Mouse (Mus musculus): ENCODE results near the gene Net1. TPM values are rescaled to one million over a fixed set of nuclear protein-coding genes. Genes with fewer than 3 reads are reported as not detected.

Net1 gene
- polyA plus RNA-seq, 1 experiment: 81.1 TPM

DNA sequence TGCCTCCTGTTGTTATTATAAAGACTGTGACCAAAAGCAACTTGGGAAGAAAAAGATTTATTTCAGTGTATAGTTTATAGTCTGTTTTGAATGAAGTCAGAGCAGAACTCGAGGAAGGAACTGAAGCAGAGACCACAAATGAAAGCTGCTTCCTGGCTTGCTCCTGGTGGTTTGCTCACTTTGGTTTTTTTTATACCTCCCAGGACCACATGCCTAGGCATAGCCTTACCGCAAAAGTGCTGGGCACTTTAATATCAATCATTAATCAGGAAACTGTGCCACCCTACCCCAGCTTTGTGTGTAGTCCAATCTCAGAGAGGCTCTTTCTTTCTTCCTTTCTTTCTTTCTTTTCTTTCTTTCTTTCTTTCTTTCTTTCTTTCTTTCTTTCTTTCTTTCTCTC lies 85.6 kb downstream of the Net1 start:
- 0% methylated on average over 2 of the region's 2 CpGs for WGBS

More for the DNA sequence above, 85.6 kb downstream of the Net1 start:
- TF ChIP-seq CTCF (IDR thresholded peaks at IDR 0.05; ENCODE audit: control insufficient read depth, insufficient read depth, low read length) (no peak), POLR2A (IDR thresholded peaks at IDR 0.05; ENCODE audit: borderline replicate concordance, control insufficient read depth, low read depth, low read length) (no peak)
- Histone ChIP-seq H3K4me3 (replicated peaks; ENCODE audit: control insufficient read depth, low read depth, low read length) (no peak overlapping the region), H3K4me1 (ENCODE audit: control insufficient read depth, insufficient read depth, low read length) (no peaks in the 10 kb centered on the region), H3K27ac (ENCODE audit: control insufficient read depth, insufficient read depth, low read depth, low read length, poor library complexity) (no peak overlapping the region)

Other genes starting within 250 kb of the Net1 start
- 1.6 TPM in 1 of 2 replicates, not detected in the other for gene Calml3, start 113.9 kb downstream of the Net1 start, polyA plus RNA-seq (2011; ENCODE audit: insufficient read depth, insufficient read length, low replicate concordance, missing spikeins)
- gene Calm4, start 80.5 kb downstream of the Net1 start, polyA plus RNA-seq (2011; ENCODE audit: insufficient read depth, insufficient read length, low replicate concordance, missing spikeins): not detected in 2 replicates
- gene Calm5, start 64.0 kb downstream of the Net1 start, polyA plus RNA-seq (2011; ENCODE audit: insufficient read depth, insufficient read length, low replicate concordance, missing spikeins): not detected in 2 replicates
- not detected in 2 replicates for gene Tubal3, start 54 bp upstream of the Net1 start, polyA plus RNA-seq (2011; ENCODE audit: insufficient read depth, insufficient read length, low replicate concordance, missing spikeins)
- not detected in 2 replicates for gene Ucn3, start 27.1 kb upstream of the Net1 start, polyA plus RNA-seq (2011; ENCODE audit: insufficient read depth, insufficient read length, low replicate concordance, missing spikeins)
- gene Akr1c14, start 130.8 kb upstream of the Net1 start, polyA plus RNA-seq (2011; ENCODE audit: insufficient read depth, insufficient read length, low replicate concordance, missing spikeins): 0.81 and 0.82 TPM in 2 replicates
- gene Akr1c18, start 232.4 kb upstream of the Net1 start, polyA plus RNA-seq (2011; ENCODE audit: insufficient read depth, insufficient read length, low replicate concordance, missing spikeins): not detected in 2 replicates

Data from bone marrow, adult 2 months (tissue).